Mouse (Mus musculus): ENCODE data around the gene Polr2e.

Gene Polr2e

GRCm38 (mm10) chr10:80018739-80019297 lies 20.8 kb downstream of the Polr2e start:
- in situ Hi-C loops (cut with MboI; ENCODE audit: low sequenced_read_pairs) = no loop called here

- in situ Hi-C loops (cut with MboI; ENCODE audit: low sequenced_read_pairs) = no loop called here
Observed at GRCm38 (mm10) chr10:80017771-80018170, 21.8 kb downstream of the Polr2e start.

GRCm38 (mm10) chr10:80017361-80017760 lies 22.2 kb downstream of the Polr2e start:
- in situ Hi-C loops (cut with MboI; ENCODE audit: low sequenced_read_pairs) = no loop called here

- in situ Hi-C loops (cut with MboI; ENCODE audit: low sequenced_read_pairs) = no loop called here
Observed at GRCm38 (mm10) chr10:80016931-80017330, 22.7 kb downstream of the Polr2e start.

GRCm38 (mm10) chr10:80016511-80016910 lies 23.1 kb downstream of the Polr2e start, which contains the start of gene Arhgap45:
Gene Arhgap45 (plus strand): TSS chr10:80016653.
- in situ Hi-C loops (cut with MboI; ENCODE audit: low sequenced_read_pairs) = no loop called here

GRCm38 (mm10) chr10:80015583-80015982 lies 24.0 kb downstream of the Polr2e start:
- in situ Hi-C loops (cut with MboI; ENCODE audit: low sequenced_read_pairs) = no loop called here

GRCm38 (mm10) chr10:80014484-80015290 lies 24.9 kb downstream of the Polr2e start:
- in situ Hi-C loops (cut with MboI; ENCODE audit: low sequenced_read_pairs) = no loop called here

GRCm38 (mm10) chr10:80013609-80014008 lies 26.0 kb downstream of the Polr2e start:
- in situ Hi-C loops (cut with MboI; ENCODE audit: low sequenced_read_pairs) = no loop called here

- in situ Hi-C loops (cut with MboI; ENCODE audit: low sequenced_read_pairs) = no loop called here
Observed at GRCm38 (mm10) chr10:80011740-80012139, 27.9 kb downstream of the Polr2e start.

- in situ Hi-C loops (cut with MboI; ENCODE audit: low sequenced_read_pairs) = no loop called here
Observed at GRCm38 (mm10) chr10:80004233-80004705, 35.3 kb downstream of the Polr2e start.

- in situ Hi-C loops (cut with MboI; ENCODE audit: low sequenced_read_pairs) = no loop called here
Observed at GRCm38 (mm10) chr10:80003374-80004232, 36.0 kb downstream of the Polr2e start.

- in situ Hi-C loops (cut with MboI; ENCODE audit: low sequenced_read_pairs) = no loop called here
Observed at GRCm38 (mm10) chr10:80002829-80003228, 36.8 kb downstream of the Polr2e start.

GRCm38 (mm10) chr10:80001945-80002344 lies 37.6 kb downstream of the Polr2e start:
- in situ Hi-C loops (cut with MboI; ENCODE audit: low sequenced_read_pairs) = no loop called here

GRCm38 (mm10) chr10:79997819-79998218 lies 41.8 kb downstream of the Polr2e start:
- in situ Hi-C loops (cut with MboI; ENCODE audit: low sequenced_read_pairs) = no loop called here

- in situ Hi-C loops (cut with MboI; ENCODE audit: low sequenced_read_pairs) = no loop called here
Observed at GRCm38 (mm10) chr10:79997034-79997760, 42.4 kb downstream of the Polr2e start.

GRCm38 (mm10) chr10:79996272-79997033 lies 43.1 kb downstream of the Polr2e start, which contains the start of gene Abca7:
Gene Abca7 (plus strand): TSS chr10:79996494.
- in situ Hi-C loops (cut with MboI; ENCODE audit: low sequenced_read_pairs) = no loop called here

GRCm38 (mm10) chr10:79995636-79996035 lies 44.0 kb downstream of the Polr2e start:
- in situ Hi-C loops (cut with MboI; ENCODE audit: low sequenced_read_pairs) = no loop called here

- in situ Hi-C loops (cut with MboI; ENCODE audit: low sequenced_read_pairs) = no loop called here
Observed at GRCm38 (mm10) chr10:79994397-79995115, 45.0 kb downstream of the Polr2e start.

- in situ Hi-C loops (cut with MboI; ENCODE audit: low sequenced_read_pairs) = no loop called here
Observed at GRCm38 (mm10) chr10:79991548-79991947, 48.0 kb downstream of the Polr2e start.
